Comparison of ENCODE assay signal across 8 mouse cellular contexts in the genomic region with DNA sequence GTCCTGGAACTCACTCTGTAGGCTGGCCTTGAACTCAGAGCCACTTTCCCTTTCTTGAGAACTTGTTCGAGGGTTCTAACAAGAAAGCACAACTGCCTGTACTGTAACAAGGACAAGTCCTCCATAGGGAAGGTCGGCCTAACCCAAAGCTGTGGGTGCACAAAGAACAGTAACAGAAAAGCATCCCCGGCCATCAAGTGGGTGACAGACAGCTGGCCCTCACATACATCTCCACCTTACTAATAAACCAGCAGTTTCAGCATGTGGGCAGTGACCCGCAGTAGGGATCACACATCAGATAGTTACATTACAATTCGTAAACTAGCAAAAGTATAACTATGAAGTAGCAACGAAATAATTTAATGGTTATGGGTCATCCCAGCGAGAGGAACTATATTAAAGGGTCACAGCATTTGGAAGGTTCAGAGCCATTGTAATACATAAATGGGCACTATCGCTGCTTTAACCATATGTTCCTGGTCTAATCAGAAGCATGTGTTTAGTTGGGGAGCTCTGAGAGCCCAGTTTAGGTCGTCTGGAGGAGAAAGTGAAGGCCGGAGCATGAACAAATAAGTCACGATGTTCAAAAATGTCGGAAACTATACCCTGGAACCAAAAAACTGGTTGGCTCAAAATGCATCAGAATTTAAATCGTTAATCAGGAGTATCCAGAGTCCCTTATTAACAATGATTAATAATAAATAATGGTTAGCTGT. TPM values are rescaled to one million over a fixed set of nuclear protein-coding genes. Genes with fewer than 3 reads are reported as not detected.
DNase-seq lines count a peak whose midpoint lies in the region; ATAC-seq and TF ChIP-seq lines count a peak whose summit lies in the region.

No protein-coding gene starts in this region.

- ATAC-seq in lung, embryonic 14.5 days (ENCODE audit: insufficient read depth) = peak; percentile 25; the same call in 1 of the 2 replicates
- ATAC-seq in embryonic facial prominence, embryonic 11.5 days (replicated peaks; ENCODE audit: insufficient number of reproducible peaks, low FRiP score, low TSS enrichment, low read depth) = peak; percentile 26; the same call in 1 of the 2 replicates
- ATAC-seq in hindbrain, embryonic 16.5 days = peak; percentile 52

- TF ChIP-seq CTCF in lung, embryonic 14.5 days (IDR thresholded peaks at IDR 0.05; ENCODE audit: low read depth) = no peak

- peak overlapping the region; percentile 82 for H3K9ac ChIP-seq in lung, embryonic 14.5 days
- peak overlapping the region; percentile 70 for H3K9ac ChIP-seq in embryonic facial prominence, embryonic 11.5 days (replicated peaks; ENCODE audit: low read length)
- peak overlapping the region; percentile 86 for H3K9ac ChIP-seq in hindbrain, embryonic 16.5 days (ENCODE audit: low read depth, low read length)

- H3K9me3 ChIP-seq in lung, embryonic 14.5 days (ENCODE audit: low read depth, low read length) = no peaks in the 10 kb centered on the region
- H3K9me3 ChIP-seq in embryonic facial prominence, embryonic 11.5 days (replicated peaks; ENCODE audit: control insufficient read depth, low read length) = no peaks in the 10 kb centered on the region
- H3K9me3 ChIP-seq in hindbrain, embryonic 16.5 days (ENCODE audit: control insufficient read depth, low read length) = no peaks in the 10 kb centered on the region

- peak overlapping the region; percentile 76 for H3K4me3 ChIP-seq in lung, embryonic 14.5 days (ENCODE audit: low read depth, low read length)
- H3K4me3 ChIP-seq in embryonic facial prominence, embryonic 11.5 days (ENCODE audit: low read depth, low read length) = peak overlapping the region; percentile 85
- peak overlapping the region; percentile 86 for H3K4me3 ChIP-seq in hindbrain, embryonic 16.5 days (ENCODE audit: low read length)

- H3K4me1 ChIP-seq in lung, embryonic 14.5 days (ENCODE audit: insufficient read depth) = no peaks in the 10 kb centered on the region
- H3K4me1 ChIP-seq in embryonic facial prominence, embryonic 11.5 days (ENCODE audit: control insufficient read depth, insufficient read depth, low read length) = no peaks in the 10 kb centered on the region; the same call in 1 of the 2 replicates
- H3K4me1 ChIP-seq in hindbrain, embryonic 16.5 days (ENCODE audit: control insufficient read depth, insufficient read depth, low read depth, low read length) = peaks cover 14% of the 10 kb centered on the region

- 38% methylated on average over 13 of the region's 13 CpGs for WGBS in lung, embryonic 14.5 days
- 36% methylated on average over 13 of the region's 13 CpGs for WGBS in embryonic facial prominence, embryonic 11.5 days
- WGBS in hindbrain, embryonic 16.5 days = 32% methylated on average over 13 of the region's 13 CpGs

- no peak overlapping the region for H3K27ac ChIP-seq in lung, embryonic 14.5 days (ENCODE audit: low read depth)
- H3K27ac ChIP-seq in embryonic facial prominence, embryonic 11.5 days (replicated peaks; ENCODE audit: low read depth, low read length) = no peak overlapping the region
- H3K27ac ChIP-seq in hindbrain, embryonic 16.5 days (ENCODE audit: low read depth, low read length) = peak overlapping the region; percentile 85

- peak overlapping the region; percentile 75 for H3K4me2 ChIP-seq in lung, embryonic 14.5 days
- H3K4me2 ChIP-seq in embryonic facial prominence, embryonic 11.5 days (ENCODE audit: low read depth, low read length) = peak overlapping the region; percentile 52
- H3K4me2 ChIP-seq in hindbrain, embryonic 16.5 days (ENCODE audit: low read length) = peak overlapping the region; percentile 71

- H3K36me3 ChIP-seq in lung, embryonic 14.5 days (ENCODE audit: insufficient read depth) = peaks cover 23% of the 10 kb centered on the region
- peaks cover 6% of the 10 kb centered on the region for H3K36me3 ChIP-seq in embryonic facial prominence, embryonic 11.5 days (replicated peaks; ENCODE audit: control insufficient read depth, insufficient read depth, low read depth, low read length)
- peaks cover 11% of the 10 kb centered on the region for H3K36me3 ChIP-seq in hindbrain, embryonic 16.5 days (ENCODE audit: control insufficient read depth, insufficient read depth, low read length)

- DNase-seq in lung, embryonic 14.5 days = peak; percentile 1
- no peak for DNase-seq in lung, postnatal 4 days
- DNase-seq in embryonic facial prominence, embryonic 11.5 days (ENCODE audit: low spot score) = peak; percentile 5
- DNase-seq in neural tube, embryonic 10.5 days (ENCODE audit: extremely low spot score, low spot score) = peak; percentile 15
- no peak for DNase-seq in layer of hippocampus, adult 9-10 months (ENCODE audit: low spot score)
- no peak for DNase-seq in cerebellum, postnatal 4 days (ENCODE audit: low spot score in 2 of 2)
- no peak for DNase-seq in spleen, adult 12 weeks (ENCODE audit: low spot score)

- no peaks in the 10 kb centered on the region for H3K27me3 ChIP-seq in lung, embryonic 14.5 days (ENCODE audit: insufficient read depth, low read length)
- H3K27me3 ChIP-seq in embryonic facial prominence, embryonic 11.5 days (ENCODE audit: control insufficient read depth, insufficient read depth, low read length) = no peaks in the 10 kb centered on the region
- H3K27me3 ChIP-seq in hindbrain, embryonic 16.5 days (replicated peaks; ENCODE audit: control insufficient read depth, insufficient read depth, low read length) = no peaks in the 10 kb centered on the region

RNA-seq across cellular contexts. Expression of gene Tubgcp5, which starts 0.6 kb away (rescaled TPM):
- 30.9 and 32.3 TPM in 2 replicates for polyA plus RNA-seq in lung, embryonic 14.5 days (2014; fragmentation: Nextera tagmentation; extraction: Ambion mirVana)
- polyA plus RNA-seq in embryonic facial prominence, embryonic 11.5 days (2014; fragmentation: Nextera tagmentation; extraction: Ambion mirVana) = 31.6 and 33.0 TPM in 2 replicates
- polyA plus RNA-seq in hindbrain, embryonic 16.5 days (2015; fragmentation: Nextera tagmentation; extraction: Ambion mirVana) = 34.5 and 35.2 TPM in 2 replicates

RNA-seq across cellular contexts. Expression of gene Siglech, which starts 25.4 kb away (rescaled TPM):
- 0.39 and 0.66 TPM in 2 replicates for polyA plus RNA-seq in lung, embryonic 14.5 days (2014; fragmentation: Nextera tagmentation; extraction: Ambion mirVana)
- polyA plus RNA-seq in embryonic facial prominence, embryonic 11.5 days (2014; fragmentation: Nextera tagmentation; extraction: Ambion mirVana) = 0.49 and 0.79 TPM in 2 replicates
- 1.5 and 3.1 TPM in 2 replicates for polyA plus RNA-seq in hindbrain, embryonic 16.5 days (2015; fragmentation: Nextera tagmentation; extraction: Ambion mirVana)

RNA-seq across cellular contexts. Expression of gene Cyfip1, which starts 48.2 kb away (rescaled TPM):
- 129 and 138 TPM in 2 replicates for polyA plus RNA-seq in lung, embryonic 14.5 days (2014; fragmentation: Nextera tagmentation; extraction: Ambion mirVana)
- 120 and 122 TPM in 2 replicates for polyA plus RNA-seq in embryonic facial prominence, embryonic 11.5 days (2014; fragmentation: Nextera tagmentation; extraction: Ambion mirVana)
- 44.8 and 45.1 TPM in 2 replicates for polyA plus RNA-seq in hindbrain, embryonic 16.5 days (2015; fragmentation: Nextera tagmentation; extraction: Ambion mirVana)

Comparison
In these comparisons a context has a peak if more than half of its experiments do, and no peak if none do; other contexts are left out.
1. DNase-seq: peak in lung, embryonic 14.5 days (single experiment), embryonic facial prominence, embryonic 11.5 days (single experiment) and neural tube, embryonic 10.5 days (single experiment); none in lung, postnatal 4 days (0 of 2), layer of hippocampus, adult 9-10 months (single experiment), cerebellum, postnatal 4 days (0 of 2) and spleen, adult 12 weeks (single experiment).
2. Peak in every context shown above with its lines, with median percentiles within 50 percentile points of each other: ATAC-seq, H3K4me2 ChIP-seq, H3K4me3 ChIP-seq and H3K9ac ChIP-seq.